Comparison of ENCODE assay signal across 27 mouse cellular contexts in genomic region chr9:86435510-86435909, GRCm38 (mm10).
"Had no signal": no experiment of that assay in that cellular context is flagged by ENCODE, and none has a peak within 500 bp of the region (broad histone marks: within the 10 kb centered on the region; RNA-seq: fewer than 3 reads in every experiment).

No protein-coding gene starts in this region.

- H3K27ac ChIP-seq: heart, adult 2 months; heart, embryonic 13.5 days; heart, embryonic 15.5 days; hindbrain, embryonic 13.5 days; hindbrain, embryonic 15.5 days; hindbrain, postnatal 0 days; kidney, embryonic 15.5 days; kidney, postnatal 0 days; limb, embryonic 13.5 days; limb, embryonic 15.5 days; liver, embryonic 12.5 days; liver, embryonic 14.5 days had no signal

- H3K9me3 ChIP-seq: heart, embryonic 13.5 days; heart, embryonic 15.5 days; hindbrain, embryonic 13.5 days; hindbrain, embryonic 15.5 days; kidney, embryonic 15.5 days; limb, embryonic 13.5 days; limb, embryonic 15.5 days; liver, embryonic 12.5 days had no signal

- H3K4me3 ChIP-seq: heart, adult 2 months; heart, embryonic 13.5 days; heart, embryonic 15.5 days; hindbrain, embryonic 13.5 days; hindbrain, embryonic 15.5 days; kidney, embryonic 15.5 days; limb, embryonic 13.5 days; limb, embryonic 15.5 days; liver, embryonic 12.5 days had no signal

- H3K9ac ChIP-seq: heart, embryonic 13.5 days; heart, embryonic 15.5 days; hindbrain, embryonic 13.5 days; hindbrain, embryonic 15.5 days; kidney, embryonic 15.5 days; limb, embryonic 13.5 days; limb, embryonic 15.5 days; liver, embryonic 12.5 days; liver, embryonic 14.5 days had no signal

- H3K36me3 ChIP-seq: heart, embryonic 13.5 days; heart, embryonic 15.5 days; hindbrain, embryonic 13.5 days; hindbrain, embryonic 15.5 days; kidney, embryonic 15.5 days; limb, embryonic 13.5 days; limb, embryonic 15.5 days; liver, embryonic 12.5 days had no signal

- H3K4me2 ChIP-seq: heart, embryonic 11.5 days; heart, embryonic 13.5 days; heart, embryonic 15.5 days; hindbrain, embryonic 13.5 days; hindbrain, embryonic 15.5 days; kidney, embryonic 15.5 days; limb, embryonic 13.5 days; limb, embryonic 15.5 days; liver, embryonic 12.5 days had no signal

- DNase-seq: gastrocnemius, postnatal 14 days; gastrocnemius, postnatal 36 days; heart, adult 11 months; heart, adult 2 months; heart, postnatal 14 days; heart, postnatal 36 days; kidney, adult 11 months; kidney, adult 2 months; kidney, adult 9 months; kidney, postnatal 14 days; kidney, postnatal 36 days; layer of hippocampus, adult 9-11 months; layer of hippocampus, postnatal 36 days; left cerebral cortex, postnatal 4 days had no signal

- H3K27me3 ChIP-seq: heart, embryonic 13.5 days; heart, embryonic 15.5 days; hindbrain, embryonic 13.5 days; hindbrain, embryonic 15.5 days; kidney, embryonic 15.5 days; limb, embryonic 13.5 days; limb, embryonic 15.5 days; liver, embryonic 12.5 days had no signal

- ATAC-seq: hindbrain, postnatal 0 days; intestine, embryonic 16.5 days; liver, embryonic 12.5 days had no signal

- H3K4me1 ChIP-seq: hindbrain, embryonic 15.5 days; kidney, embryonic 15.5 days; limb, embryonic 13.5 days; limb, embryonic 15.5 days; liver, embryonic 12.5 days had no signal
